Mouse (Mus musculus) cerebellum, adult 2 months (tissue): ENCODE results near the gene Tmprss2.

Experiments
- CTCF ChIP-seq: fragments of 200-500 bp; IDR thresholded peaks from 2 replicates; pipeline ENCODE4 v1.5.1; 2011; ENCODE audit warnings: low read depth, mild to moderate bottlenecking, control low read depth, low read length, moderate library complexity, borderline replicate concordance; ENCODE audit not compliant: insufficient read depth
- POLR2A ChIP-seq: fragments of 200-500 bp; IDR thresholded peaks from 2 replicates; pipeline ENCODE4 v1.6.1; 2011; ENCODE audit warnings: low read length, control low read depth, borderline replicate concordance; ENCODE audit not compliant: insufficient read depth

GRCm38 (mm10) chr16:97658481-97658880, 47.5 kb upstream of the Tmprss2 start:
- TF ChIP-seq CTCF (no peak), POLR2A (no peak)
